Mouse (Mus musculus) bone marrow macrophage, adult 2 months (primary cell): ENCODE results near the gene Prlr. TPM values are rescaled to one million over a fixed set of nuclear protein-coding genes. Genes with fewer than 3 reads are reported as not detected.

Source experiments
- H3K27ac ChIP-seq: 2 replicates; pipeline ENCODE4 v1.5.1; 2012; ENCODE audit warnings: low read depth, low read length; ENCODE audit not compliant: insufficient read depth
- H3K4me1 ChIP-seq: 2 replicates; pipeline ENCODE4 v1.6.1; 2012; ENCODE audit warnings: low read length; ENCODE audit not compliant: control insufficient read depth, insufficient read depth
- H3K4me3 ChIP-seq: 2 replicates; pipeline ENCODE4 v1.5.1; 2012; ENCODE audit warnings: mild to moderate bottlenecking, low read length, moderate library complexity; ENCODE audit not compliant: insufficient read depth
- CTCF ChIP-seq: IDR thresholded peaks from 2 replicates; pipeline ENCODE4 v1.5.1; 2012; ENCODE audit warnings: low read depth, mild to moderate bottlenecking, low read length, moderate library complexity
- POLR2A ChIP-seq: IDR thresholded peaks from 2 replicates; pipeline ENCODE4 v1.6.1; 2012; ENCODE audit warnings: mild to moderate bottlenecking, low read depth, low read length, borderline replicate concordance
- polyA plus RNA-seq: library from polyadenylated mRNA; stranded (reverse); fragments of >200 nt; gene quantifications from 2 replicates; pipeline ENCODE4 v1.2.4, GENCODE M21; 2012; ENCODE audit not compliant: missing spikeins, insufficient read depth, insufficient read length

Prlr gene
- polyA plus RNA-seq, 1 experiment, result not detected

DNA sequence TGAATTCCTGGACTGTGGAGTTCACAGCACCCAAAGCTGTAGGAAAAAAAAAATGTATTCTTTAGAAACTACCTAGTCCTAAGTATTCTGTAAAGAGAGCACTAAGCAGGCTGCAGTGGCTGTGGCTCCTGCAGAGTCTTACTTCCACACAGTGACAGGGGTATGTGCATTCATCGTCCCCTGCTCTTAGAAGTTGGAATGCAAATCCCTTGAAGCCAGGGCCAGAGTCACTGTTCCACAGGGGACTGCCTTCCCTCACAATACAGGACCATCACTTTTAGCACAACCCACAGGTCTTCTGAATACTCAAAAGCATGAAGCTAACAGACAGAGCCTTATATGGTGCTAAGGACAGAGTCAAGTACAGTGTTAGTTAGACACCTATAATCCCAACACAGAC, 75.5 kb downstream of the Prlr start:
- no peak overlapping the region for H3K4me3 ChIP-seq
- TF ChIP-seq POLR2A, result no peak
- no peak for TF ChIP-seq CTCF

DNA sequence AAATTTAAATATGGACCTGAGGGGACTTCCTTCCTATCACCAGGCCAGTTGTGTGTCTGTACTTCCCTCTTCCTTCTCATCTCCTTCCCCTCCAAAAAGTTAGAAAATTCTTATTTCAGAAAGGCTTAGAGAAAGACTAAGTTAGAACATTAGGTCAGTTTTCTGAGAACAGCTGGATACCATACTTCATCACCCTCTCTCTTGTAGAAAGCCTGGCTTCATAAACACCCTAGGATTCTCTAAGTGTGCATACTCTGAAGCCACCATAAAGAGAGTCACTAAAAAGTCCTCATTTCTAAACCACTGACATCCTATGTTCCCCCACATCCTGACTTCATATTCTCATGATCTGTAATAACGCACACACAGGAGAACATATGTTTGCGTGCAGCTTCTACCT, 85.2 kb downstream of the Prlr start:
- Histone ChIP-seq H3K4me1 (no peaks in the 10 kb centered on the region), H3K4me3 (no peak overlapping the region), H3K27ac (no peak overlapping the region)
- no peak for TF ChIP-seq POLR2A
- TF ChIP-seq CTCF, result no peak

More for the DNA sequence above, 75.5 kb downstream of the Prlr start:
- no peaks in the 10 kb centered on the region for H3K4me1 ChIP-seq
- no peak overlapping the region for H3K27ac ChIP-seq

DNA sequence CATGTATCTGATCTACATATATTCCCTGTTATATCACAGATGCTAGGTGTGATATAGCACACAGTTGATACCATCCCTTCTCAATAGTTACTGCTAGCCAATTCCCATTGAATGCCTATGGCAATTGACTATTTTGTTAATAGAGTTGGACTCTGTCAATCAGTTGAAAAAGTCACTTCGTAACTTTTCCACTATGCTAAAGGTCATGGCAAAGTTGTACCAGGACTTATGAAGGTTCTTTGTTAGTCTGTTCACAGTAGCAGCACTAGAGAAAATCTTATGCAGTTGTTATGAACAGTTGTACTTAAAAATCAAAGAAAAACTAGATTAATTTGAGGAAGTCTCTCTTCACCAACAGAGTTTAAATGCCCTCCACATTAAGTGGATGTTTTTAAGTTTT, 85.6 kb downstream of the Prlr start:
- H3K27ac ChIP-seq, result no peak overlapping the region
- TF ChIP-seq CTCF, result no peak
- no peak for TF ChIP-seq POLR2A
- no peaks in the 10 kb centered on the region for H3K4me1 ChIP-seq

DNA sequence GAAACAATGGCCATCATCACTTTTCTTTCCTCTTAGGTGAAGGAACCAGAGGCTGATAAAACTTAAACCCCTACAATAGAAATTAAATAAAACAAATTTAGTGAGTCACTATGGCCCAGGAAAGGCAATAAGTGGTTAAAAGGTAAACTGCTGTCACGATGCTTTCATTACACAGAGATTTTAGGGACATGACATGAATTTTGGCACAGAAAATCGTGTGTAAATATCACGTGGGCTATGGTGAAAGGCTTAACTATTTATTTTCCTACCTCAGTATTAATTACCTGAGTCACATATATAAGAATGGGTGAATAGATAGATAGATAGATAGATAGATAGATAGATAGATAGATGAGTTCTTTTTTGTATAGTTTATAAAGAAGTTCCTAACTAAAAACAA, 86.4 kb downstream of the Prlr start:
- no peak overlapping the region for H3K4me3 ChIP-seq
- H3K27ac ChIP-seq, result no peak overlapping the region
- no peaks in the 10 kb centered on the region for H3K4me1 ChIP-seq
- TF ChIP-seq POLR2A (no peak), CTCF (no peak)

More for the DNA sequence above, 85.6 kb downstream of the Prlr start:
- H3K4me3 ChIP-seq, result no peak overlapping the region

DNA sequence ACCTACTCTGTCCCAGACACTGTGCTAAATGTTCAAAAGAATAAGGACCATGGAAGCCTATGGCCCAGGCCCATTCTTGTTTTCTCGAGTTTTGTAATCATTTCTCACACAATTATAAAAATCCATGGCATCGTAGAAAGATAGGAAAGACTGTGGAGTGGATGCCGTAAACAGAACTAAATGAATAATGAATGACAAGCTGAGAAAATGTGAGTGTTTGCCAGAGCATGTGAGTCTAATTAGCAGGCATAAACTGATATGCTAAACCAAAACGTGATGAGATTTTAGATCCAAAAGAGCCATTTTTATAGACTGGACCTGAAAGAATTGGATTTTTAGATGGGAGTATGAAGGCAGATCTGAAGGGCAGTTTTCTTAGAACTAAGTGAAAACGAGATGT, 87.8 kb downstream of the Prlr start:
- Histone ChIP-seq H3K27ac (no peak overlapping the region), H3K4me1 (no peaks in the 10 kb centered on the region), H3K4me3 (no peak overlapping the region)
- TF ChIP-seq POLR2A, result no peak
- TF ChIP-seq CTCF, result no peak

DNA sequence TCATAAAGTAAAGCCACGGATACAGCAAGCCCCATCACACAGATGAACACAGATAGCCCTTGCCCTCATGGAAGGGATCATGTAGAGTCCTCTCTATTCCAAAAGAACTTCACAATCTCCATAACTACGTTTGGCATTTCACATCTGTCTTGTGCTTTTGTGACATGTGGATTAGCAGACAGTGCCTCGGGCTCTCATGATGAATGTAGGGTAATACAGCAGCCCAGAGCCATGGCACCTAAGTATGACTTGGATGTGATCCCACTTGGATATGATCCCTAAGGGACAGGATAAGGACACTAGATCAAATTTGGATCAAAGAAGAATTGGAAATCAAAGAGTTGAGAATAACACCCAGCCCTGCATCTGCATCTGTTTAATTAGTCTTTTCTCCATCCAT, 90.2 kb downstream of the Prlr start:
- Histone ChIP-seq H3K27ac (no peak overlapping the region), H3K4me1 (no peaks in the 10 kb centered on the region), H3K4me3 (no peak overlapping the region)
- TF ChIP-seq POLR2A, result no peak
- no peak for TF ChIP-seq CTCF

DNA sequence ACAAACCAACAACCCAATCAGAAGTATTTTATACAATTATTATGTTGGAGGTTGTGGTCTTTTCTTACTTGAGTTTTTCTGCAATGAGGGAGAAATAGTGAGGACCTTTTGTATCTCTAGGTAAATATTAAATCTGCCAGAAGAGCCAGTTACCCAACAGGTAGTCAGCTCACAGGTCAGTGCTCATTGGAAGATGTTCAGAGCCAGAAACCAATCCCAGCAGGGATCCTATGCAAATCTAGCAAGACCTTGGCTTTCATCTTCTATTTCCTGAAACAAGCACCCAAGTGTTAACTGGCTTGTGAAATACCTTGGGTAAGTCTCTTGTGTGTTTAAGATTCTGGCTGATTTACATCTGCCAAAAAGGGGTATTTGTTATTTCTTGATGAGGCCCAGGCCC, 99.3 kb downstream of the Prlr start:
- H3K4me3 ChIP-seq, result no peak overlapping the region
- no peaks in the 10 kb centered on the region for H3K4me1 ChIP-seq
- TF ChIP-seq POLR2A, result no peak
- no peak overlapping the region for H3K27ac ChIP-seq

DNA sequence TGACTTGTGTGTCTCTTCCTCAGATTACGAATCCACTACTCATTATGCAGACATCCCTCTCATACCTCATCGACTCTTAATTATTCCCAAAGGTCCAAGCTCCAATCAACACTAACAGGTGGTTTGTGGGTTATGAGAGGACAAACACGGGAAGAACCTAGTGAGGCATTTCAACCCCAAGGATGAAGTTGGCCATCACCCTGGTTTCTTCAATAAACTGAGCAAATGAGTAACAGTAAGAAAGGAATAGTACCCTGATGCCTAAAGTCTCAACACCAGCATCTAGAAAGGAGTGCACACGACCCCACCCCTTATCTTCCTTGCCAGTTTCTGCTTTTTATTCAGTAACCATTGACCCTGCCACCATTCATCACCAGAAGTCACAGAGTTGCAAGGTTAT, 100.4 kb downstream of the Prlr start:
- H3K27ac ChIP-seq, result no peak overlapping the region
- TF ChIP-seq POLR2A (no peak), CTCF (no peak)
- H3K4me3 ChIP-seq, result no peak overlapping the region
- no peaks in the 10 kb centered on the region for H3K4me1 ChIP-seq

DNA sequence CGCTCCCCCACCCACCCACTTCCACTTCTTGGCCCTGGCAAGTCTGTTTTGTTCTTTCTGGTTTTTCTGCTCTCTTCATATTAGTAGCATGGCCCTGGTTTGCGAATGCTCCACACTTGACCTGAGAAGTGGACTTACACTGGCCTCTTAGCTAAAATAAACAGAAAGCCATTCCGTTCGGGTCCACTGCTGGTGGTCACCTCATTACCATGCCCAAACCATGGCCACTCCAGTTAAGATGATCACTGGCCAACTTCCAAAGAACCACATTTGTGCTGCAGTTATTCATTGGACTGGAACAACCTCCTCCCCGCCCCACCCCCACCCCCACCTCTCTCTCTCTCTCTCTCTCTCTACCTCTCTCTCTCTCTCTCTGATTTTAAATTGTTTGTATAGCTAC, 104.5 kb downstream of the Prlr start:
- H3K4me3 ChIP-seq, result no peak overlapping the region
- no peak overlapping the region for H3K27ac ChIP-seq
- no peak for TF ChIP-seq CTCF
- TF ChIP-seq POLR2A, result no peak
- no peaks in the 10 kb centered on the region for H3K4me1 ChIP-seq

DNA sequence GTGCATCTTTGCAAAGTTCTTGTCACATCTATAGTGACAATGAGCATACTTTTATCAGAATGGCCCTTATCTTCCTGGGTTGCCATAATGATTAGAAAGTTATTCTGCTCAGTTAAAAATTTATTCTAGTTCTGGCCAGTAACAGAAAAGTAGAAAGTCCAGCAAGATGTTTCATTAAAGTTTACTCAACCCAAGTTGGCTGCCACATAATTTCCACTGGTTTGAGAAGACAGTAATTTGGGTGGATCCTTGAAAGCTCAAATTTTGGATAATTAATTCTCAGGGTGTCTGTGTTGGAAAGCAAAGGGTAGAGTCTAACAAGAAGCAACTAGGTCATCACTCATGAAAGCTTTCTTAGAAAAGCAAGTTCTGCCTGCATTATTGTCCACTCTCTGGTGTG, 106.6 kb downstream of the Prlr start:
- TF ChIP-seq POLR2A (no peak), CTCF (no peak)
- no peak overlapping the region for H3K27ac ChIP-seq
- no peak overlapping the region for H3K4me3 ChIP-seq
- no peaks in the 10 kb centered on the region for H3K4me1 ChIP-seq

DNA sequence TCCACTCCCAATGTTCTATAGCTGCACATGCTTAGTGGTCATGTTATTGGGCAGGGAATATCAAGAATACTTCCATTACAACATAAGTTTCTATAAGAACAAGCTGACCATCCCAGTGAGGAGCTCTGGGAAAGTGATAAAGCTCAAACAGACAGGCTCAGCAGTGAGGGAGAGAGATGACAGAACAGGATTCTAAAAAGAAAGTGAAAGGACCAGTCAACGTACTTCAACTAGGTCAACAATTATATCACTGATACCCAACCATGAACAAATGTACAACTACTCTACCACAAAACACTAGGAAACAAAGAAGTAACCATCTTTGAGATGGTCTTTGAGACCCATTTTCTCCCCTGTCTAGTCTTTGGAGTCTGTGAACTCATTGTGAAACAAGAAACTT, 119.5 kb downstream of the Prlr start:
- TF ChIP-seq POLR2A, result no peak
- no peak for TF ChIP-seq CTCF
- H3K27ac ChIP-seq, result no peak overlapping the region
- no peak overlapping the region for H3K4me3 ChIP-seq
- no peaks in the 10 kb centered on the region for H3K4me1 ChIP-seq

DNA sequence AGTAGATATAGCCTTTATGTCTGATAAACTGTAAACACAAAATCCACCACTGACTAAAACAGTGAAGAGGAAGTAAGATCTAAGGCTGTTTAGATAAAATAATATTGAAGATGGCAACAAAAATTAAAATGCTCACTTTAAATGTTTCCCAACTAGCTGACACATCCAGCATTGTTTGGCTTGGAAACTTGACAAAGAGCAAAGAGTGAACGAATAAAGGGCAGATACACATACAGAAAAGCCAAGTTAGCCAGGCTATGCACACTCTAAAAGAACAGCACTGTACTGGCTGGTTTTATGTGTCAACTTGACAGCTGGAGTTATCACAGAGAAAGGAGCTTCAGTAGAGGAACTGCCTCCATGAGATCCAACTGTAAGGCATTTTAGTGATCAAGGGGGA, 121.0 kb downstream of the Prlr start:
- Histone ChIP-seq H3K27ac (no peak overlapping the region), H3K4me1 (no peaks in the 10 kb centered on the region), H3K4me3 (no peak overlapping the region)
- TF ChIP-seq CTCF, result no peak
- TF ChIP-seq POLR2A, result no peak
